Mouse (Mus musculus) c-Kit-positive CD71-positive TER-119-negative erythroid progenitor cells, embryonic 14.5 days (primary cell): ENCODE results near the gene Mtch1.
"Not testable (repeated sequence)": the region's sequence is repeated elsewhere in the genome, so short reads cannot be mapped to it uniquely, and the experiment has no call there.

Experiments
- DNase-seq: peaks from one replicate; pipeline ENCODE4 v3.0.0-alpha.2; 2013; ENCODE audit warnings: low read depth

Gene Mtch1

DNA sequence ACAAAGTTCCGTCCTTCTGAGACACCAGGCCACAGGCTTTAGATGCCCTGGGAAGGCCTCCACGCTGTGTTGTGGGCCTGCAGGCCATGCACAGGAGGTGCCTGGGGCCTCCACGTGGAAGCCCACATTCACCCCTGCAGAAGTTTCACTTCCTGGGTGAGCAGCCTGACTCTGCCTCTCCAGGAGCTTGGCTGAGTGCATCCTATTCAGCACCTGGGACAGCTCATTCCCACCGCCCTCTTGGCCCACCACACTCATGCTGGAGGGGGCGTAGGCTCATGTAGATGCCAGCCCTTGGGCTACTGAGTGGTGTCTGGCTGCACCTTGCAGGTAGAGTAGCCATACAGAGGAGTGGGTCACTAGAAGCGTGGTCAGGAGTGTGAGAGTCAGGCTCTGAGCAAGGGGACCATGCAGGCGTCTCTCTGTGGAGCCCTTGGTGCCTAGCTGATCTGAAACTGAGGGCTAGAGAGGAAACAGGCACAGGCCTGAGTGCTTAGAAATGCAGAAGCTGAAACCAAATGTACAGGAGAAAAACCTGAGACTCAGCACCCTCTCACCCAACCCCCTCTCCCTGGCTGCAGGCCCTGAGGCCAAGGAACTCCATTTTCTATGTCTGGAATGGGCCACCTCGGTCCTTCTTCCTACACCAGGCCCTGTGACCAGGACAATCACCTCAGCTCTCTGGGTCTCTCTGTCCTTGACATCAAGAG is 14.4 kb upstream of the Mtch1 start:
- DNase-seq: no peak

DNA sequence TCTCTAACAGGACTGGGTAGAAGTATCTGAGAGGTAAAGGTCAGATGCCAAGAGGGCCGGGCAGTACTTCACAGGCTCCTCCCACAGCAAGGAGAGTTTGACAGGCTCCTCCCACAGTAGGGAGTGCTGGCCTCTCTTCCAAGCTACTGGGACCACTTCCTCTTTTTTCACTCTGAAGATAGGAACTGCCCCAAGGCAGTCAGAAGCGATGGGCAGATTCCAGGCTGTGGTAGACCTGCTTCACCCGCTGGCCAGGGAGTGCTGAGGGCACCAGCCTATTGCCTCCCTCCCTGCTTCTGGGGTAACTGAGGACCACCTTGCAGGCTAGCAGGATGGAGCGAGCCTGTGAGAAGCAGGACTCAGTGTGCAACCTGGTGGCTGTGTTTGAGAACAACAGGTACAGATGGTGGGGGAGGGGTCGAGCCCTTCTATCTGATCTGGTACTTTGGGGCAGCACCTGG is 13.1 kb upstream of the Mtch1 start, which contains the start of gene Fgd2:
Gene Fgd2, plus strand, starts transcription at position 154 of the 461 bp plus-strand sequence.
- no peak for DNase-seq

DNA sequence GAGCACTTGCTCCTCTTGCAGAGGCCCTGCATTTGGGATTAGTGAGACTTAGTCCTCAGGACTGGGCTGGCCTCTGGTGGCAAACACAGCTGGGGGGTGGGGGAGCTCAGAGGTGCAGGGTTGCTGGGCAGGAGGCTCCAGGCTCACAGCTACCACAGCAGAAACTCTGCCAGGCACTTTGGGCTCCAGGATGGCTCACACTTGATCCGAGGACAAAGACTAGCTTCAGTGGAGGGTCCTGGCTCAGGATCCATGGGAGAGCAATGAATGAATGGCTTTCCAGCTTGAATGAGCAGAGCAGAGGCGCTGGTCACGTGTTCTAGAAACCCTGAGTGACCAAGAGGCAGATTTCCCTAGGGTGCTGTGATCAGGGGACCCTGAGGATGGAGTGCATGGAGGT is 11.2 kb upstream of the Mtch1 start:
- no peak for DNase-seq

- DNase-seq: no peak
These were observed 9.1 kb upstream of the Mtch1 start for GRCm38 (mm10) chr17:29356882-29357281.

DNA sequence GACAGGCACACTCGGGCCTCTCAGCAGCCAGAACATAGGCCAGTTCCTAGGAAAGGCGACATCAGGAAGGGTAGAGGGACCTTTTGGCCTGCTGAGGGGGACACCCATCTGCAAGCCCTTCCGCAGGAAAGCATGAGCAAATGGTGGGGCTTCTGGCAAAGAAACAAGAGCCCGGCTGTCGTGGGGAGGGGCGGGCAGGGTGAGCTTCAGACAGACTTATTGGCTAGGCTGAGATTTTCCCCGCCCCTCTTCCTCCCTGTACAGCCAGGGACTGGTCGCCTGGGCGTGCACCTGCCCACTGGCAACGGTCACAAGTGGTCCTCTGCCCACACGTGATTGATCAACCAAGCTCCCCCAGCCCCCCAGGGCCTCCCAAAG is 8.7 kb upstream of the Mtch1 start:
- no peak for DNase-seq

DNA sequence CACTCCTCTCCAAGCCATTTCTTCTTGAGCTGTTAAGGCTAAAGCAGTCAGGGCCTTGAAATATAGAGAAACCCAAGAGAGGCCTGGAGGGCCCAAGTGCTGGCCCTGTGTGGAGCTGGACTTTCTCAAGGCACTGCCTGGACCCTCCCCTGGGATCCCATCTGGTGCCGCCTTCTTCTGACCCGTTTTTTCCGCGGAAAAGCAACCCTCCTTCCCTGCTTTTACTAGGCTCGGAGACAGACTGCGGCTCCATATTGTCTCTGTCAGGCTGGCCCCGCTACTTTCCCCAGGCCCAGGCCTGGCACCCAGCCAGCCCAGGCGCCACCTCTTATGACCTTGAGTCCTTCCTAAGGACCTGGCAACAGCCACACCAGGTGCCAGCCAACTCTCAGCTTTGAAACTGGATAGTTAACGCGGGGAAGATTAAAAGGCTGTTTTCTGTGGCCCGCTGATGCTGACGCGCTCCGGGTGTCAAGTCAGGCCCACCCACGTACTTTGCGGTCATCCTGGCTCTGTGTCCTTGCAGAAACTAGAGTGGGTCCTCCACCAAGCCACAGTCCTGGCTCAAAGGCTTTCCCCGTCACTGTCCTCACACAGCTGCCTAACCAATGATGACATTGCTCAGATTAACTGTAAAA is 8.2 kb upstream of the Mtch1 start:
- no peak for DNase-seq

GRCm38 (mm10) chr17:29355461-29355840 is 7.7 kb upstream of the Mtch1 start:
- no peak for DNase-seq

GRCm38 (mm10) chr17:29351056-29351455 is 3.3 kb upstream of the Mtch1 start:
- not testable (repeated sequence) for DNase-seq

- no peak for DNase-seq
These were observed 1.3 kb upstream of the Mtch1 start for GRCm38 (mm10) chr17:29348996-29349395.

DNA sequence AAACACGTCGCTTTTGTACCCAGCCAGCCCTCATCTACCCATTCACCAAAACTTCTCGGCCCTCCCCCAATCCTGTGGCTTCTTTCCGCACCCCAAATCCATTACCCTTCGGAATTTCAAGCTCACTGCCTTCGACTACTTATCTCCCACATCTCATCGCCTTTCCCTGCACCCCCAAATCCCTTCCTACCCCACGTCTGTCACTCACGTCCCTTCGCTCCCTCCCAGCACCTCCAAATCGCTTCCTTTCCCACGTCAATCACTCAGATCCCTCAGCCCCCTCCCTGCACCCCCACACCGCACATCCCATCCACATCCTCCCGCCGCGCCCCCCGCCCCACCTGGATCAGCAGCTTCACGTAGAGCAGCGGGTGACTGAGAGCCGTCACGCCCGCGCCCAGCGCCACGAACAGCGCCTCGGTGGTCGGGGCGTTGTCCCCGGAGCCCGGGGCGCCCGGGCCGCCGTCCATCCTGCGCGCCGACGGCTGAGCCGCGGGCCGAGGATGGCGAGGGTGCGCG is 549 bp downstream of the Mtch1 start:
- DNase-seq: no peak

GRCm38 (mm10) chr17:29346496-29347125 is 1.1 kb downstream of the Mtch1 start:
- DNase-seq: no peak

DNA sequence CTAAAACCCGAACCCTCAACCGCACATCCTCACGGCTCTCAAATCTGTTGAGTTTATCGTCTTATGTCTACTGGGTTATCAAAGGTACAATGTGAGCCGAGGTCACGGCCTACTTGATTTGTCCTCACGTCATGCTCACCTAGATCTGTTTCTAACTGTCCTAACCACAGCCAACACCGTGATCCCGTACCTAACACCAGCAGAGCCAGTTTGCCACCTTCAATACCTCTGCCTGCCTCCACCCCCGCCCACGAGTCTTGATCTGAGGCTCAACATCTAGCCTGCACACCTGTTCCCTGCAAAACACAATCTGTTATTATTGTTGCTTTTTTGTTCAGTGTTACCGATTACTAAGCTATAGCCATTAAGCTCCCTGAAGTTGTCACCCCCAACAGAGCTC is 2.5 kb downstream of the Mtch1 start:
- DNase-seq: no peak

- DNase-seq: no peak
These were observed 4.5 kb downstream of the Mtch1 start for GRCm38 (mm10) chr17:29343241-29343640.

DNA sequence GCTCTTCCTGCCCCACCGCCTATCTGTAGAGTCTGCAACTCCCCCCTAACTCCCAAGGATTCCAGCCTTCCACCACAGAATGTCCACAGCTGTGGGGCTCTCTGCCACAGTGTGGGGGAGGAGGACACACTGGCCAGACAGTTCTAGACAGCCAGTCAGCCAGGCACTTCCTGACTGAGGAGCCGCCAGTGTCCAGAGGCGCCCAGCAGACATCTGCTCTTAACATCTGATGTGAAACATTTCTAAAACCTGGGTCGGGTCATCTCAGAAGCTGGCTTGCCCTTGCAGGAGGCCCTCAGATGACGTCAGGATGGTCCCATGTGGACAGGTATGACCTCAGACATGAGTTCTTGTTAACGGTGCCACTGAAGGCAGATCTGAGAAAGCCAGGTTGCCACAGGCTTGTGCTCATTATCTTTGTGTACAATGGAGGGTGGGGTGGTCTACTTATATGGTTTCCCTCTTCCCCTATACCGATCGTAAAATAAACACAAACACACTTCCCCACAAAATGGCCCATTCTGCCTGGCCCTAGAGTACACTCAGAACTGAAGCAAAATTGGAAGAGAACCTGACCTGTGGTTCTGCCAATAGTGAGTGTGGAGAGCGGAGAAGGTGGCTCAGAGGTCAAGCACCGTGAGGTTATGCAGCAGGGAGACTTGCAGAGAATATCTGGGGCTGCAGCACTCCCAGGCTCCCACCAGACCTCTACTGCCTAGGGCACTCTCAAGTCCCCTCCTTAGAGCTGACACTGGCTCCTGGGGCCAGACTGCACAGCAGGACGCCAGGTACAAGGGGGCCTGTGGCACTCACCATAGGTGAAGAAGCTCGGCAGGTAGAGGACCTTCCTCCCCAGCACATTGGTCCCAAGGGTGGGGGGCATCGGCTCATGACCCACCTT is 5.5 kb downstream of the Mtch1 start:
- DNase-seq: no peak

DNA sequence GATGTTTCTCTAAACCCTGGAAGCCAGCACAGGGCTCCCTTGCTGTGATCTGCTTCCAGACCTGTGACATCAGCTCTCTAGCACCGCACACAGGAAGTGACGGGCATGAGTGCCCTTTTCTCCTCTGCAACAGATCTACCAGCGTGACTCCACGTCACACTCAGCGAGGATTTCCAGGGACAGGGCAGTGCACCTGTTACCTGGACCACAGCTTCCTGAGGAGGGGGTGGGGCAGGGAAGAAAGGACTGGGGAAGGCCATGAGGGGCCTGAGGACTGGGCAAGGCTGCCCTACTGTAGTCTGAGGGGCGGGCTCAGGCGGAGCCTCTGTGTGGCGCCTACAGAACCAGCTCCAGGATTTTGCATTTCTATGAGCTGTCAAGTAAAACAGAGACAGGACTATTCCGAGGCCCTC is 6.1 kb downstream of the Mtch1 start:
- no peak for DNase-seq

GRCm38 (mm10) chr17:29340406-29341261 is 7.1 kb downstream of the Mtch1 start:
- no peak for DNase-seq

GRCm38 (mm10) chr17:29339170-29339768 is 8.5 kb downstream of the Mtch1 start:
- no peak for DNase-seq

DNA sequence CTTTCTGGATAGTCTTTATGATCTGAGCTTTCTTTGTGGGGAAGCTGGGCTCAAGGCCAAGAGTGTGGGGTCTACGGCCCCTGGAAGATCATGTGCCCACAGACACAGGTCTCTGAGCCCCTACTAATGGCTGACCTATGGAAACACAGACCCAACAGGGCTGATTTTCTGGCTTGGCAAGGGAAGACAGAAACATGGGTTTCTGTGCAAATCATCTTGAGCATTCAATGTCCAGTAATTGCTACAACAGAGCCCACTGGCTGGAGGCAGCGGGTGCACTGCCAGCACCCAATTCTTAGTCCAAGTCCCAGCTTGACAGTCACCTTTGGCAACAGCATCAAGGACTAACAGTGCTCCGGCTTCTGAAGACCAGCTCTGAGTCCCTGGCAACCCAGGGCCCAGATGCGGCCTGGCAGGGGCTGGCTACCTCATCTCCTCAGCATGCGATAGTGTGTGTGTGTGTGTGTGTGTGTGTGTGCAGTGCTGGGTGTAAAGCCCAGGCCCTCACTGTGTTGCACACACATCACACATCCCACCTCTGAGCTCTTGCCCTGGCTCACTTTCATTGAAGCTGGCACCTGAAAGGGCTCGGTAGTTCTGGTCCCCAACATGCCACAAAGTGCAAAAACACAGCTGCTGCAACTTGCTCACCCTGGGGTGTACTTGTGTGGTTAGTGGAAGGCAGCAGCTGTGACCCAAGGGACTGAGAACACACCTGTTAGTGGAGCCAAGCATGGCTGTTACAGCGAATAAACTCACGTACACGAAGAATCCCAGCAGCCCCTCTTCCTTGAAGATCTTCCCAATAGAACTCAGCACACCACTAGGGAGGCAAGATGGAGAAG is 9.5 kb downstream of the Mtch1 start:
- no peak for DNase-seq

- no peak for DNase-seq
These were observed 11.3 kb downstream of the Mtch1 start for GRCm38 (mm10) chr17:29336266-29336990.
